Mouse (Mus musculus): ENCODE measurements around the gene Lrp6.
A peak's percentile ranks its signal among the peaks of the same experiment; 100 is the strongest.

Gene Lrp6

DNA sequence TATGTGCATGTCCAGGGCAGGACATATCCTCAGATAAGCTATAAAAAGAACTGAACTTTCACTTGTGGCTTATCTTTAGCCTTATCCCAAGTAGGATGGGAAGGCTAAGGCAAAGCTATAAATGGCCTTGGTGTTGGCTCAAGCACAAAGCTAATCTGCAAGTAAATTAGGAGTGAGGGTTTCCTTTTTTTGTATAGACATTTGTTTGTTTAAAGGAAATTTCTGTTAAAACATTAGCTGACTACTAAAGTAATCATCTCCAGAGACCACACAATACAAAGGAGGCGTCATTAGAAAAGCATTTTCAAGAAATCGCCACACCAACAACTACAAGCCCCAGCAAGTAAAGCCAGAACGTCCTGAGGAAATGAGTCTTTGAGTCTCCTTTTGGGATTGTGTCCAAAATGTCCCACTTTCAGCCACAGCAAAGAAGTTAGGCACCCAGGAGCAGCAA is 8.6 kb upstream of the Lrp6 start:
- no peak for DNase-seq (ENCODE audit: low read depth, low spot score)

GRCm38 (mm10) chr6:134567986-134568556 is 1.3 kb upstream of the Lrp6 start:
- DNase-seq (ENCODE audit: low read depth, low spot score) = no peak

GRCm38 (mm10) chr6:134566248-134566817 is 432 bp downstream of the Lrp6 start:
- DNase-seq (ENCODE audit: low read depth, low spot score) = peak; percentile 38

GRCm38 (mm10) chr6:134565606-134566247 is 1.0 kb downstream of the Lrp6 start:
- peak; percentile 33 for DNase-seq (ENCODE audit: low read depth, low spot score)

- DNase-seq (ENCODE audit: low read depth, low spot score) = no peak
Measured at GRCm38 (mm10) chr6:134564539-134564938, 2.2 kb downstream of the Lrp6 start.

- DNase-seq (ENCODE audit: low read depth, low spot score) = no peak
Measured at GRCm38 (mm10) chr6:134559635-134560034, 7.1 kb downstream of the Lrp6 start.

DNA sequence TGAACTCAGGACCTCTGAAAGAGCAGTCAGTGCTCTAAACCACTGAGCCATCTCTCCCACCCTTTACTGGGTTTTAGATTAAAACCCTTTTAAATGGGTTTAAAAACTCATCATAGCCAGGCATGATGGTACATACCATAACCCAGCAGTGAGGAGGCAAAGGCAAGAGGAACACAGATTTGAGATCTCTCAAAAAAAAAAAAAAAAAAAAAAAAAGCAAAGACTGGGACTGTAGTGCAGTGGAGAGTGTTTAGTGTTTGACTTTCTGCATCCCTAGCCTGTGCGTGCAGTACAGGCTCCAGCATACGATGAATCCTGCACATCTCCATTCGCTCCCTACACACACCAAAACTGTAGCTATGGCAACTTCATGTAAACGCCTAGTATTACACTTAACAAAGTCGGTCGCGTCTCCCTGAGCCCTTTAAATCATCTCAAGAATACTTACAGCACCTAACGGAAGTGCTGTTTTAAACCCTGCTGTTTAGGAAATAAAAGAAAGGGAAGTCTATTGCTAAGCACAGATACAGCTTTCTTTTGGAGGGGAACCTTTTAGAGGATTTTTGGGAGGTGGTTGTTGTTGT is 8.1 kb downstream of the Lrp6 start:
- peak; percentile 42 for DNase-seq (ENCODE audit: low read depth, low spot score)

DNA sequence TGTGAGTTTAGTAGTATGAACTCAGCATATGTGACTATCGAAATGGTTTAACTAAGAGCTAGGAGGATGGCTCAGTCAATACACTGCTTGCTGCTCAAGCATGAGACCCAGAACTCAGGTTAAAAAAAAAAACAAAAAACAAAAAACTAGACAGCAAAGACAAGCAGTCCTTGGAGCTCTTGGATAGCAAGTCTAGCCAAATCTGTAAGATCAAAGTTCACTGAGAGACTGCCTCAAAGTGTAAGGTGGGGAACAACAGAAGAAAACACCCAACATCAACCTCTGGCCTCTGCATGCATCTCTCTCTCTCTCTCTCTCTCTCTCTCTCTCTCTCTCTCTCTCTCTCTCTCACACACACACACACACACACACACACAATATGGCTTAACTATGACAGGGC is 9.7 kb downstream of the Lrp6 start:
- no peak for DNase-seq (ENCODE audit: low read depth, low spot score)

GRCm38 (mm10) chr6:134556185-134556950 is 10.4 kb downstream of the Lrp6 start:
- no peak for DNase-seq (ENCODE audit: low read depth, low spot score)

GRCm38 (mm10) chr6:134555178-134555577 is 11.6 kb downstream of the Lrp6 start:
- no peak for DNase-seq (ENCODE audit: low read depth, low spot score)

DNA sequence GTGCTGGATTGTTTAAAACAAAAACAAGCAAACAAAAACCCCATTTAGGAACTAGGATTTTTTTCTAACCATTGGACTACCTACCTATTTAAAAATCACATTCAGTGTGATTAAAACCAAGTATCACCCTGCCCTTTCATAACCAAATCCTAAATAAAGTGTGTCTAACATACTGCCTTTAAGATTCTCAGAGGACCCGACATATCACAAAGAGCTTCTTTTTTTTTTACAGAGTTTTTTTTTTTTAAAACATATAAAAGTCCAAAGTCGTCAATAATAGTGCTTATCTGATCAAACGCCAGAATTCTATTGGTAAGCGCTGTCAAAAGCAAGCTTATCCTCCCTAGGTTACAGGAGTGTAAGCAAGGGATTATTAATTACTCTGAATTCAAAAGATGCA is 12.5 kb downstream of the Lrp6 start:
- DNase-seq (ENCODE audit: low read depth, low spot score) = no peak

- DNase-seq (ENCODE audit: low read depth, low spot score) = no peak
Measured at GRCm38 (mm10) chr6:134551007-134551406, 15.8 kb downstream of the Lrp6 start.

DNA sequence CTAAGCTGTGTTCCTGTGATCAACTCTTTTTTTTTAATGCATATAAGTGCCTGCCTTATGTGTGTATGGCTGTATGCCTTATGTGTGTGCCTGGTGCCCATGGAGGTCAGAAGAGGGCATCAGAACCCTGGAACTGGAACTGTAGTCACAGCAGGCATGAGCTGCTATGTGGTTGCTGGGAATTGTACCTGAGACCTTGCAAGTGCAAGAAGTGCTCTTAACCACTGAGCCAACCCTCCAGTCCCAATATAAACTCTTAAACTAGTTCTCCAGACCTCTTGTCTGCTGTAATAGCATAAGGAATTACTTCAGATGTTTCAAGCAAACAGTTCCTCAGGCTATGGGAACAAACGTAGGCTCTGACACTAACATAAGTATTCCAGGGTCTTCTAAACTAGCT is 16.4 kb downstream of the Lrp6 start:
- DNase-seq (ENCODE audit: low read depth, low spot score) = no peak

DNA sequence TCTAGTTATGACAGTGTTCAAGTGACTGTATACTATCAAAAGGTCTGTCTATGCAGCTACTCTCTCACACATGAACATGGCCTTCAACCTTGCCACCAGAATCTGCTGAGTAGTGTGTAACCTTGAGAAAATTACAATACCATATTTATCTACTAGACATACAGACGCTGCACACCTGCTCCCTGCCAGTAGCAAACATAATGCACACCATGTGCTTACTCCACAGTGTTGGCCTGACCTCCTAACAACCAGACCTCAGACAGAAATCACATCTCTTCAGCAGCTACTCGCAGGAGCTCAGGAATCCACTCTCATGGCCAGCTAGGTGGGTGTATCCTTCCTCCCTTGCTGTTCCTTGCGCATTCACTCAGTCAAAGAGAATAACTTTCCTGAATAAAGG is 21.9 kb downstream of the Lrp6 start:
- no peak for DNase-seq (ENCODE audit: low read depth, low spot score)

GRCm38 (mm10) chr6:134544093-134544492 is 22.7 kb downstream of the Lrp6 start:
- DNase-seq (ENCODE audit: low read depth, low spot score) = no peak

- DNase-seq (ENCODE audit: low read depth, low spot score) = no peak
Measured at GRCm38 (mm10) chr6:134543607-134544006, 23.2 kb downstream of the Lrp6 start.

DNA sequence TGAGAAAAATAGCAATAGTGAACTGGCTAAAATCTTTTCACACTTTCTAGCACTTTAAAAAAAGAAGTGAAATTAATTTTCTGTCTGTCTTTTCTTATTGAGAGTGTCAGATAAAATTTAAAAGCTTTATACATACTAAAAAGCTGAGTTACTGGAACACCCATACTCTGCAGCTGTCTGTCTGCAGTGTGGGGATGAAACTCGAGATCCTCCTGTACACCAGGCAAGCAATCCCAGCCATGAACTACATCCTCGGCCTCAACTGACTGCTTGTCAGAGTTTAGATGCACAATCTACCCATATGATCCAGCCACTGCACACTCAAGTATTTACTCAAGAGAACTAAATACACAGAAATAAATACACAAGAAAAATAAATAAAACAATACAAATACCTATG is 24.4 kb downstream of the Lrp6 start:
- DNase-seq (ENCODE audit: low read depth, low spot score) = no peak

GRCm38 (mm10) chr6:134540161-134540560 is 26.6 kb downstream of the Lrp6 start:
- no peak for DNase-seq (ENCODE audit: low read depth, low spot score)

DNA sequence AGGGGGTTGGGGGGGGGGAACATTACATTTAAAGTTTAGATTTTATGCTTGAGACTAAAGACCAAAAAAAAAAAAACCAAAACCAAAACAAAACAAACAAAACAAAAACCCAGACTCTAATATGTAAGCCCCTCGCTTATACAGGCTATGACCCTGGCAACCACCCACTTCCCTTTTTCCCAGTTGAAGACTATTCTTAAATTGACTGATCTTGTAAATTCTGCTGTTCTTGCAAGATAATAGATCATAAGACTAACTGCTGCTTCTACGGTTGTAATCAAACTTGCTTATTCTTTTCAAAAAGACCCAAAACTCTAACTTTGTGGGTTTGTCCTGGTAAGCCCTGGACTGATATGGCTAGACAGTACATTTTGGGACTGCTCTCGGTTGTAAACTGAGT is 27.3 kb downstream of the Lrp6 start:
- no peak for DNase-seq (ENCODE audit: low read depth, low spot score)

- no peak for DNase-seq (ENCODE audit: low read depth, low spot score)
Measured at GRCm38 (mm10) chr6:134538805-134539204, 28.0 kb downstream of the Lrp6 start.

DNA sequence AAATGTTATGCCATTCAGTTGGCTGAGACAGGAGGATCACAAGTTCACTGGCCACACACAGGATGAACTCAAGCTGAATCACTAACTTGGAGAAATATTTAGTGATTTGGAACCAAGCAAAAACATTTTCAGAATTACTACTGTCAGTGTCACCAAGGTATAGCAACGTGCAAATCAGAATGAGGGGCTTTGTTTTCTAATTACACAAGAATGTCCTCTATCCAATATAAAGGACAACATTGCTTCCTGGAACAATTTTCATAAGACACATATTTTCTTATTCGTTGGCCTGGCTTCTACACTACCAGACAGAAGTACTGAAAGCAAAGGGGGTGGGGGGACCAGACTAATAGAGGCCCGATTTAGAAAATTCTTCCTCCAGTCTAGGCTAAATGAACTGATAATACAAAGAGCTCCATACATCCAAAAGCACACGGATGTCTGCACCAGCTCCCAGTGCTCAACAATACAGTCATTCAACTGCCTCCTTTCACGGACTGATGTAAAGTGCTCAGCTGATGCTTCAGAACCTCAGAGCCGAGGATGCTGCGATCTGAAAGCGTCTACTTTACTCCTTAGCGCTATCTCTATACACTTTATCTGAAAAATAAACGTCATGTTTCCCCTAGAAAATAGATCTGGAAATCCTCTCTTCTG is 29.2 kb downstream of the Lrp6 start:
- DNase-seq (ENCODE audit: low read depth, low spot score) = no peak

GRCm38 (mm10) chr6:134535169-134535568 is 31.6 kb downstream of the Lrp6 start:
- DNase-seq (ENCODE audit: low read depth, low spot score) = no peak

Data from CD4-positive, CD25-positive, alpha-beta regulatory T cell, adult 2 months (primary cell).